Mouse (Mus musculus): ENCODE results near the gene Fntb.

GRCm38 (mm10) chr12:76778305-76779083 lies 13.1 kb downstream of the Fntb start:
- no peak for TF ChIP-seq CTCF (IDR thresholded peaks at IDR 0.05; ENCODE audit: insufficient read depth, low read length)
- no peak for TF ChIP-seq POLR2A (IDR thresholded peaks at IDR 0.05; ENCODE audit: borderline replicate concordance, extremely low read depth, low read depth, low read length)
